10 mouse cellular contexts compared by ENCODE assay signal in genomic region chr15:101298550-101298949, GRCm38 (mm10). TPM values are rescaled to one million over a fixed set of nuclear protein-coding genes. Genes with fewer than 3 reads are reported as not detected.
DNase-seq lines count a peak whose midpoint lies in the region; ATAC-seq and TF ChIP-seq lines count a peak whose summit lies in the region.
"Had no signal": no experiment of that assay in that cellular context is flagged by ENCODE, and none has a peak within 500 bp of the region (broad histone marks: within the 10 kb centered on the region; RNA-seq: fewer than 3 reads in every experiment).

No protein-coding gene starts in this region.

- H3K9ac ChIP-seq in limb, embryonic 13.5 days, result no peak overlapping the region
- H3K9ac ChIP-seq: limb, embryonic 15.5 days had no signal

- H3K9me3 ChIP-seq in limb, embryonic 13.5 days, result no peaks in the 10 kb centered on the region
- H3K9me3 ChIP-seq: limb, embryonic 15.5 days had no signal

- no peak for ATAC-seq in limb, embryonic 13.5 days (ENCODE audit: low FRiP score, low read depth)
- no peak for ATAC-seq in inflammation-experienced regulatory T-cells, adult 6 months

- H3K4me1 ChIP-seq in limb, embryonic 13.5 days, result peaks cover 32% of the 10 kb centered on the region

- peak overlapping the region; percentile 43 for H3K4me2 ChIP-seq in limb, embryonic 13.5 days (replicated peaks)
- H3K4me2 ChIP-seq: limb, embryonic 15.5 days had no signal

- no peak overlapping the region for H3K4me3 ChIP-seq in gastrocnemius, adult 2 months
- H3K4me3 ChIP-seq in limb, embryonic 13.5 days, result no peak overlapping the region
- H3K4me3 ChIP-seq: limb, embryonic 15.5 days had no signal

- 13% methylated on average over 6 of the region's 7 CpGs for WGBS in limb, embryonic 13.5 days

- H3K36me3 ChIP-seq in limb, embryonic 13.5 days, result no peaks in the 10 kb centered on the region
- H3K36me3 ChIP-seq: limb, embryonic 15.5 days had no signal

- intact Hi-C loops in gastrocnemius, adult 2 months (cut with DNase I), result no loop called here

- peak overlapping the region; percentile 65; the same call in 1 of the 2 replicates for H3K27ac ChIP-seq in gastrocnemius, adult 2 months
- no peak overlapping the region for H3K27ac ChIP-seq in limb, embryonic 13.5 days
- H3K27ac ChIP-seq: limb, embryonic 15.5 days had no signal

- H3K27me3 ChIP-seq in limb, embryonic 13.5 days, result no peaks in the 10 kb centered on the region
- H3K27me3 ChIP-seq: limb, embryonic 15.5 days had no signal

- TF ChIP-seq CTCF in gastrocnemius, adult 2 months (IDR thresholded peaks at IDR 0.05), result no peak

- DNase-seq in gastrocnemius, adult 2 months, result no peak
- DNase-seq in gastrocnemius, postnatal 10 days, result no peak
- DNase-seq in thymus, postnatal 4 days, result peak; percentile 40
- DNase-seq in thymus, postnatal 0 days (ENCODE audit: low spot score), result no peak
- no peak for DNase-seq in Muller cell, postnatal 12 days (ENCODE audit: inconsistent ontology term)
- no peak for DNase-seq in adipocyte (ENCODE audit: low spot score)
- DNase-seq: B cell, adult 2 months had no signal

RNA-seq across cellular contexts. Expression of gene 6030408B16Rik, which starts 5.5 kb away (rescaled TPM):
- under 1 TPM; 0.20 to 0.36 TPM for total RNA-seq in gastrocnemius, adult 2 months (2021)
- total RNA-seq in gastrocnemius, postnatal 10 days (2021), result under 1 TPM; 0.54 to 0.77 TPM
- 0.22 and 0.40 TPM in 2 replicates for polyA plus RNA-seq in thymus, postnatal 0 days (2015; fragmentation: Nextera tagmentation; extraction: Ambion mirVana)
- polyA plus RNA-seq in limb, embryonic 13.5 days (2015; fragmentation: Nextera tagmentation; extraction: Ambion mirVana), result 1.5 and 1.9 TPM in 2 replicates
- under 1 TPM in 1 of 3 experiments, not detected in 2; 0.70 TPM for polyA plus RNA-seq in inflammation-experienced regulatory T-cells, adult 6 months (2017; shearing (Covaris generic))

RNA-seq across cellular contexts. Expression of gene Atg101, which starts 14.5 kb away (rescaled TPM):
- 10 to 100 TPM; 23.7 to 32.4 TPM for total RNA-seq in gastrocnemius, adult 2 months (2021)
- total RNA-seq in gastrocnemius, postnatal 10 days (2021), result 10 to 100 TPM; 24.4 to 27.2 TPM
- 95.1 and 103 TPM in 2 replicates for polyA plus RNA-seq in thymus, postnatal 0 days (2015; fragmentation: Nextera tagmentation; extraction: Ambion mirVana)
- polyA plus RNA-seq in limb, embryonic 13.5 days (2015; fragmentation: Nextera tagmentation; extraction: Ambion mirVana), result 64.1 and 70.4 TPM in 2 replicates
- polyA plus RNA-seq in inflammation-experienced regulatory T-cells, adult 6 months (2017; shearing (Covaris generic)), result 10 to 100 TPM; 39.9 to 53.6 (median 47.8) TPM

RNA-seq across cellular contexts. Expression of gene Nr4a1, which starts 44.5 kb away (rescaled TPM):
- 100 to 1,000 TPM; 143 to 146 TPM for total RNA-seq in gastrocnemius, adult 2 months (2021)
- total RNA-seq in gastrocnemius, postnatal 10 days (2021), result 10 to 100 TPM; 22.5 to 23.1 TPM
- polyA plus RNA-seq in thymus, postnatal 0 days (2015; fragmentation: Nextera tagmentation; extraction: Ambion mirVana), result 24.4 and 27.4 TPM in 2 replicates
- polyA plus RNA-seq in limb, embryonic 13.5 days (2015; fragmentation: Nextera tagmentation; extraction: Ambion mirVana), result 10.0 and 10.3 TPM in 2 replicates
- 10 to 100 TPM; 46.4 to 73.4 (median 68.3) TPM for polyA plus RNA-seq in inflammation-experienced regulatory T-cells, adult 6 months (2017; shearing (Covaris generic))
